Mouse (Mus musculus) effector memory CD4-positive, alpha-beta T cell, adult 7 months (primary cell): Measurements from ENCODE around the gene 2010109A12Rik. TPM values are rescaled to one million over a fixed set of nuclear protein-coding genes. Genes with fewer than 3 reads are reported as not detected.

Experiments used
- polyA plus RNA-seq: library from polyadenylated mRNA; unstranded; fragments of 100-300 nt; shearing (Covaris generic); gene quantifications from one replicate; pipeline ENCODE4 v1.2.1, GENCODE M21; 2017

The 2010109A12Rik gene
- polyA plus RNA-seq, result 3.0 TPM

GRCm38 (mm10) chr5:93206109-93207005, at the start of gene 2010109A12Rik, which contains the start of gene Ccni:
Gene 2010109A12Rik (plus strand): TSS chr5:93206518.
Gene Ccni (minus strand): TSS chr5:93206495.

Other genes with a start within 250 kb of the 2010109A12Rik start
- gene Sowahb, start 161.5 kb upstream of the 2010109A12Rik start, polyA plus RNA-seq, result 0.10 TPM
- 63.3 TPM for gene Sept11, start 113.1 kb upstream of the 2010109A12Rik start, polyA plus RNA-seq
- 153 TPM for gene Ccni, start within 50 bp of the 2010109A12Rik start, polyA plus RNA-seq
- 107 TPM for gene Ccng2, start 60.7 kb downstream of the 2010109A12Rik start, polyA plus RNA-seq